Mouse (Mus musculus) hindbrain, embryonic 15.5 days (tissue): Measurements from ENCODE around the gene Krt7. TPM values are rescaled to one million over a fixed set of nuclear protein-coding genes. Genes with fewer than 3 reads are reported as not detected.

Experiments used
- ATAC-seq: fragments of 200-750 bp; cut with Nextera tagmentation; 2 replicates; pipeline ENCODE4 v1.8.0; 2017; ENCODE audit warnings: low read depth, moderate number of reproducible peaks, moderate TSS enrichment; ENCODE audit not compliant: low FRiP score
- H3K27ac ChIP-seq: fragments of 300-500 bp; sonication (generic); replicated peaks from 2 replicates; pipeline ENCODE4 v1.5.1; 2015; ENCODE audit warnings: mild to moderate bottlenecking, inconsistent platforms
- H3K27me3 ChIP-seq: fragments of 300-500 bp; sonication (generic); 2 replicates; pipeline ENCODE4 v1.6.1; 2015; ENCODE audit warnings: control low read depth, inconsistent platforms
- H3K36me3 ChIP-seq: fragments of 300-500 bp; sonication (generic); 2 replicates; pipeline ENCODE4 v1.6.1; 2015; ENCODE audit warnings: control low read depth, inconsistent platforms
- H3K4me1 ChIP-seq: fragments of 300-500 bp; sonication (generic); replicated peaks from 2 replicates; pipeline ENCODE4 v1.6.1; 2015; ENCODE audit warnings: control low read depth, inconsistent platforms
- H3K4me2 ChIP-seq: fragments of 300-500 bp; sonication (generic); 2 replicates; pipeline ENCODE4 v1.6.1; 2015; ENCODE audit warnings: moderate library complexity, mild to moderate bottlenecking, inconsistent platforms
- H3K4me3 ChIP-seq: fragments of 300-500 bp; sonication (generic); 2 replicates; pipeline ENCODE4 v1.5.1; 2015; ENCODE audit warnings: mild to moderate bottlenecking, inconsistent platforms
- H3K9ac ChIP-seq: fragments of 300-500 bp; sonication (generic); 2 replicates; pipeline ENCODE4 v1.6.1; 2015; ENCODE audit warnings: inconsistent platforms
- H3K9me3 ChIP-seq: fragments of 300-500 bp; sonication (generic); 2 replicates; pipeline ENCODE4 v1.6.1; 2016; ENCODE audit warnings: control low read depth, inconsistent platforms
- WGBS: fragments of 180-500 bp; shearing (Covaris S2); methylation state at CpG from one replicate; pipeline ENCODE4 v1.1.7; 2015; 5-methylcytosine and 5-hydroxymethylcytosine counted together
- polyA plus RNA-seq: library from polyadenylated mRNA; unstranded; fragments of >200 nt; fragmentation: Nextera tagmentation; extraction: Ambion mirVana; gene quantifications from 2 replicates; pipeline ENCODE4 v1.2.1, GENCODE M21; 2015

Krt7 gene
- polyA plus RNA-seq, 1 experiment from 2014 or later = 1.6 TPM

DNA sequence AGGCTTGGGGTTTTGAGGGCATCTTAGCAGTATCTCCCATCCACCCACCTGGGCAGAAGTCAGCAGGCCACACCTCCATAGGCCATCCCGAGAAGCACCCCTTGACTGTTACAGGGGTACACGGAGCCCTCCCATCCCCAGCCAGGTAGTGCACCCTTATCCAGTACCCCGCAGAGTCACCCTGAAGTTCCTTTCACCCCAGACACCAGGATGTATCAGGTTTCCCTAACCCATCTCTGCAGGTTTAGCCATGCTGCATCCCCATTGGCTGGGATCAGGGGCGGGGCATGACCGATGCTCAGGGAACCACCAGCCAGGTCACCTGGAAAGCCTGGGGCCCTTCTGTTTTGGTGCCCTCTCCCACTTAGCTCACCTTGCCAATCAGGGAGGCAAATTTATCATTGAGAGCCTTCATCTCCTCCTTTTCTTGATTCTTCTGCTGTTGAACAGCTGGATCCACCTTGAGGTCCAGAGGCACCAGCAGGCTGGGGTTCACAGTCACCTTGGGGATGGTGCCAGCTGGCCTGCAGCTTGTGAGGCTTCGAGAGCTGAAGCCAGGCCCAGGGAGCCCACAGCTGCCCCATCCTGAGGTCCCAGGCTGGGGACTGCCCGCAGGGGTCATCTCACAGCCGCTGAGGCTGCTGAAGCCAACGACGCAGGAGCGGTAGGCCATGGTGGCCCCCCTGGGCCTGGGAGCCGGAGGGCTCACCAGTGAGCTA is 41.3 kb upstream of the Krt7 start:
- 32% methylated on average over 12 of the region's 12 CpGs for WGBS
- Histone ChIP-seq H3K4me3 (no peak overlapping the region), H3K9me3 (no peaks in the 10 kb centered on the region), H3K4me1 (peaks cover 9% of the 10 kb centered on the region; the same call in 1 of the 2 replicates), H3K27me3 (no peaks in the 10 kb centered on the region), H3K27ac (no peak overlapping the region), H3K4me2 (no peak overlapping the region), H3K36me3 (no peaks in the 10 kb centered on the region), H3K9ac (no peak overlapping the region)
- no peak for ATAC-seq

DNA sequence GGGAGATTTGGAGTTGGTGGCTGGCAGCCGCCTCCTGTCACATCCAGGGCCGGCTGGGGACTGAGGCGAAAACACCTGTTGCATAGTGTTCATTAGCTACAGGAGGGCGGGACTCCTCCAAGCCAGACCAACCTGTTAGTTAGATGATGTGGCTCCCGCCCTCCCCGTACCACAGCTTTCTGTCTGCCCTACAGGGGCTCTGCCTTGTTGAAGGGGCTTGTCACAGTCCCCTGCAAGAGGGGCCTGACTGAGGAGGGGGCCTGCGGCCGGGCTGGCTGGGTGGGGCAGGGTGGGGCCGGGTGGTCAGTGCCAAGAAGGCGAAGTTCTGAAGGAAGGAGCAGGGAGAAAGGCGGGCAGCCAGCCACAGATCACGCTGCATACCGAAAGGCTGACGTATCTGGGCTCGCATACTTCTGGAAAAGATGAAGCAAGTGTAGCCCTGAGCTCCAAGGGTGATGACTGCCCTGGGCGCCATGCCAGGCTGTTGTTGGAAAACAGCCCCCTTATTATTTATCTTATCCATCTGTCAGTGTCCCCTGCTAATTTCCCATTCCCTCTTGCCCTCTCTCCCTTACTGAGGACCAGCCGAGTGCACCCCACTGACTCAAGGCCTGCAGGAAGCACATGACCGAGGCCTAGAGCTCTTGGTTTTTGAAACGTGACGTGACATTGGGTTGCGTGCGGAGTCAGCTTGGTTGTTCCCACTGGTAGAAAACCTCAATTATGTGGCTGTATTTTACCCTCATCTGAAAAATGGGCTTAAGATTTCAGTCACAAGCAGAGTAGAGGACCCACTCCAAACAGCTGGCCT is 40.5 kb upstream of the Krt7 start, which contains the start of gene Krt80:
Krt80 (minus strand) TSS at position 62 of the 811 bp plus-strand sequence.
- WGBS = 54% methylated on average over 22 of the region's 22 CpGs
- ATAC-seq = 0 out of 2 replicates have a peak, but pooled peaks have one; percentile 39
- H3K9me3 ChIP-seq = no peaks in the 10 kb centered on the region

DNA sequence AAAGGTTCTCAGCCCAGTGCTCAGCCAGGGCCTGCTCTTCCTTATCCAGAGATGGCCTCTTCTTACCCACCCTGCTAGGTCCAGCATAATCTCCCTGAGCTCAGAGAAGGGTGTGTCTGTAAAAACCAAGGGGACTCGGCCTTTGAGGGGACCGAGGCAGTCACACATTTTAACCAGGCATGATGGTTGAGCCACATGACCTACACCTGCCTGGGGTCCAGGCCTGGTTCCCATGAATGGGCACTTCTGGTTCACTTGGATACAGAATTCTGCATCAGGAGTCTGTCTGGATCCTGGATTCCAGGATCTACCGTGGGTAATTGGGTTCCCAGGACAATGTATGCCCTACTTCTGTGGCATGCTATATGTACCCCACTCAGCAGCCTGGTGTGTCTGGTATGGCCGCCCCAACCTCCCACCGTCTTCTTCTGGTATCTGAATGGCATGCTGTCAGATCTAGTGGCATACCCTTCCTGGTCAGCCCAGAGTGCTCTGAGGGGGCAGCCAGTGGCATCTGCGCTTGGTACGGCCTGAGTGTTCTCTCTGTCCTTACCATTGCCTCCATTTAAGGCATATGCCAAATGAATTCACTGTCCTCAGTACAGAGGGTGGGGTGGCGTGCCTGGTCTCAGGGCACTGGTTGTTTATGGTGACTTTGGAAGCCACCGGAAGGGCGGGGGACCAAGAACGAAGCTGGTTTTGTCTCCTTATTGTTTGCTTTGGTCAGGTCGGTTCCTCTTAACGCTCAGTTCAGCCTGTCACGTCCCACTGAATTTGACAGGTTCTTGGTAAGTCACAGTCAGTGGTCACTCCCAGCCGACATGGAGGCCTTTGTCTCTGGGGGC is 39.5 kb upstream of the Krt7 start:
- Histone ChIP-seq H3K9ac (no peak overlapping the region), H3K4me3 (no peak overlapping the region), H3K36me3 (no peaks in the 10 kb centered on the region), H3K27ac (no peak overlapping the region), H3K4me1 (peaks cover 9% of the 10 kb centered on the region; the same call in 1 of the 2 replicates), H3K27me3 (no peaks in the 10 kb centered on the region), H3K9me3 (no peaks in the 10 kb centered on the region), H3K4me2 (no peak overlapping the region)
- 76% methylated on average over 15 of the region's 15 CpGs for WGBS
- ATAC-seq = no peak

More for the DNA sequence above, 40.5 kb upstream of the Krt7 start, which contains the start of gene Krt80:
- peaks cover 9% of the 10 kb centered on the region; the same call in 1 of the 2 replicates for H3K4me1 ChIP-seq
- no peak within 1 kb of the TSS for H3K9ac ChIP-seq
- no peak within 1 kb of the TSS for H3K27ac ChIP-seq
- no peak within 1 kb of the TSS for H3K4me2 ChIP-seq
- no peaks in the 10 kb centered on the region for H3K36me3 ChIP-seq
- no peaks in the 10 kb centered on the region for H3K27me3 ChIP-seq
- no peak within 1 kb of the TSS for H3K4me3 ChIP-seq

DNA sequence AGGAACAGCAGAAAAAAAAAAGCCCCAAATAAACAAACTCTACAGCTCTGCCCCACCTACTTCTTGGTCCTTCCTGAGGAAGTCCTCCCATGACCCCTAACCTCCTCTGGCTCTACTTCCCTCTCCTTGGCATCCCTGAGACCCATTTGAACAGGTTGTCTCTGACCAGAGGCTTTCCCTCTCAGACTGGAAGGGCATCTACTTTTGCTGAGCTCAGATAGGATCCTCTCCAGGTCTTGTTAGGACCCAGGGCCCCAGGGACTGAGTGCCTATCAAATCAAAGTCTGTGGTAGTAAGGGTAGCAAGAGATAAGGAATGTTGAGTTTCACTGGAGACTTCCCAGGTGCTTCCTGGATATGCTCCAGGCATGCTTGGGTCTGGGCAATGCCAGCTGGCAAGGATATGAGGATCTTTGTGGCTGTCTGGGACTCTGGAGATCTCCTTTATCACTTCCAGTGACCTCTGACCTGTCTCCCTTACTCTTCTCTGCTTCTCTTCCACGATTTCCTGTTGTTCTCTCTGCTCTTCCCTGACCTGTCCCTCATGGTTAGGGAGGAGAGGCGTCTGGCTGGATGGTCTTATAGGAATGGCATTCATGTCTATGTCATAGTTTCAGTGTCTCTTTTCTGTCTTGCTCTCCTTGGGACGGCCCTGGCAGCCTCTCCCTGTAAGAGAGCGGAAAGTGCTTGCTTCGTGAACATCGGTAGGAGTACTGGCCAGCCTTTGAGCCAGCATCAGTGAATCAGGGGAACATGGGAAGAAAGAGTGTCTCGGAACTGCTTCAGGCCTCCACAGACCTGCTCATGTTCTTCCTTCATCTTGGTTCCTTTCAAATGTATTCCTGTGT is 38.5 kb upstream of the Krt7 start:
- no peaks in the 10 kb centered on the region for H3K36me3 ChIP-seq
- no peak for ATAC-seq
- H3K9me3 ChIP-seq = no peaks in the 10 kb centered on the region
- H3K27ac ChIP-seq = no peak overlapping the region
- no peak overlapping the region for H3K4me3 ChIP-seq
- H3K27me3 ChIP-seq = no peaks in the 10 kb centered on the region
- 75% methylated on average over 7 of the region's 7 CpGs for WGBS
- no peak overlapping the region for H3K9ac ChIP-seq
- H3K4me1 ChIP-seq = peaks cover 9% of the 10 kb centered on the region; the same call in 1 of the 2 replicates
- H3K4me2 ChIP-seq = no peak overlapping the region

DNA sequence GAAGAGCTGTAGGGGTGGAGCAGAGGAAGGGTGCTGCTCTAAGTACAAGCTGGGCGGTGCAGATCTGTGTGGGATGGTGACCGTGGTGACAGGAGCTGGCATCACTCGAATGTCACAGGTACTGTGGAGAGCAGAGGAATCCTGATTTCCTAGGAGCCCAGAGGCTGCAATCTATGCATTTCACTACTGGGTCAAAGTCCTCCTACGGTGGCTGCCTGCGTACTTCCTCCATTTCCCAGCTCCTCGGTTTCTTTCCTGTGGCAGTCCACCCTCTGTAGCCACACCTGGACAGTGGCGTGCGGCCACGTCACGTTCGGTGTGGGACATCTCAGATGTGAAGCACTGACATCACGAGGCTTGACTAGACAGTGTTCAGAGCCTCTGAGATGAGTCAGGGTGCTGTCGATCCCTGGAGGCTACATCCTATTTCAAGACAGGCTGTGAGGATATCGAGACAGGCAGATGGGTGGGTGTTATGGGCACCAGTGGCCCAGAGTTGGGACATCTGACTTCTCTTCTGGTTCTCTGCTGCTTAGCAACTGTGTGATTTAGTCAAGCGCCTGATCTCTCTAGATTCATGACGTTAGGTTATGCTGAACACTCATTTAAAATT is 37.5 kb upstream of the Krt7 start:
- Histone ChIP-seq H3K27ac (no peak overlapping the region), H3K4me1 (peaks cover 9% of the 10 kb centered on the region; the same call in 1 of the 2 replicates), H3K27me3 (no peaks in the 10 kb centered on the region), H3K9me3 (no peaks in the 10 kb centered on the region), H3K4me2 (no peak overlapping the region), H3K4me3 (no peak overlapping the region), H3K9ac (no peak overlapping the region), H3K36me3 (no peaks in the 10 kb centered on the region)
- no peak for ATAC-seq
- WGBS = 90% methylated on average over 16 of the region's 16 CpGs

DNA sequence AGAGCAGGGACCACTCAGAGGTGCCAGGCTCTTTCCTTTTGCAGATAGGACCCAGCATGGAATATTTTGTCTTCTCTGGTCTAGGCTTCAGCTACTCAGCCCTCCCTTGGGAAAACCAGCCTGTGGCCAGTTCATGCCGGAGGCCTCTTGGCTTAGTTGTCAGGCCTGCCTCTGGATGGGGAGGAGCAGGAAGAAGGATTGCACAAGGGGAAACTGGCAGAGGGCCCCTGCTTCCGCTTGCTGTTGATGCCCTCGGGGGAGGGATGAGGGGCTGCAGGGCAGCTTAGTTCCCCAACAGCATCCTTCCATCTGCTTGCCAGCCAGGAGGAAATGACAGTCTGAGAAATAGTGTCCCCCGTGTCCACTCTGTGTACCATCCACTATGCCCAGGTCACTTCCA is 36.0 kb upstream of the Krt7 start:
- Histone ChIP-seq H3K4me1 (peaks cover 9% of the 10 kb centered on the region; the same call in 1 of the 2 replicates), H3K27ac (no peak overlapping the region), H3K4me2 (no peak overlapping the region), H3K9ac (no peak overlapping the region), H3K9me3 (no peaks in the 10 kb centered on the region), H3K4me3 (no peak overlapping the region), H3K36me3 (no peaks in the 10 kb centered on the region), H3K27me3 (no peaks in the 10 kb centered on the region)
- WGBS = 61% methylated on average over 4 of the region's 4 CpGs
- no peak for ATAC-seq

DNA sequence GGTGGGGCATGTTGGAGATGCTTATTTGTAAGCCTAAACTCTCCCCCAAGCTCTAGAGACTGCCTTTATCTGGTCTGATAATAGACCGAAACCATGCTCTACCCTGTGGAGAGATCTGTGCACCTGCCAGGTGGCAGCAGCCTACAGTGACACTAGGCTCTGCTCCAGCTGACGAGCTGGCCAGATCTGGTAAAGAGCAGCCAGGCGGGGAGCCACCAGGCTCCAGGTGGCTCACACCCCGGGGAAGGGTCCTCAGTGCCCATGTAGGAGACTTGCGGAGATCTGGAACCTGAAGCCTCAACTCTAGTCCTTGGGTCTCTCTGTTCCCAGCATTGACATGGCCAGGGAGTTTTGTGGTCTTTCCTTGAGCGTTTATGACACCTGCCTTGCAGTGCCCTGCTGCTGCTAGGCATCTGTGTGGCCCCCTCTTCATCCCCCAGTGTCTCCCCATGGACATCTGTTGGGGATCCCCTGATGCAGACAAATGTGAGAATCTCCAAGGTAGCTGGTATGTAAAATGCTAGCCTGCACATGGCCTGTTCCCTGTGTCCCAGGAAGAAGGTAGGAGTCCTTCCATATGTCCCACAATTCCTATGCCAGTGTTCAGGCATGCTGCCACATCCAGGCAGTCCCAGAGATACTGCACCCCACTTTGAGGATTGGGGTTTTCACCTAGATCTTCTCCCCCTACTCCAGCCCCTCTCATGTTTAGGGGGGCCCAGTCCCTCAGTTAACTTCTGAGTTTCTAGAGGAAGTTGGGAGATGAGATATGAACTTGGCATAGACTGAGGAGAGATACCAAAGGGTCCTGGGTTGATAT is 34.7 kb upstream of the Krt7 start:
- Histone ChIP-seq H3K4me3 (no peak overlapping the region), H3K27ac (no peak overlapping the region), H3K4me2 (no peak overlapping the region), H3K4me1 (0 out of 2 replicates have a peak, but pooled peaks cover 3% of the 10 kb centered on the region), H3K36me3 (no peaks in the 10 kb centered on the region), H3K9me3 (no peaks in the 10 kb centered on the region), H3K9ac (no peak overlapping the region), H3K27me3 (no peaks in the 10 kb centered on the region)
- ATAC-seq = no peak
- 67% methylated on average over 6 of the region's 6 CpGs for WGBS

DNA sequence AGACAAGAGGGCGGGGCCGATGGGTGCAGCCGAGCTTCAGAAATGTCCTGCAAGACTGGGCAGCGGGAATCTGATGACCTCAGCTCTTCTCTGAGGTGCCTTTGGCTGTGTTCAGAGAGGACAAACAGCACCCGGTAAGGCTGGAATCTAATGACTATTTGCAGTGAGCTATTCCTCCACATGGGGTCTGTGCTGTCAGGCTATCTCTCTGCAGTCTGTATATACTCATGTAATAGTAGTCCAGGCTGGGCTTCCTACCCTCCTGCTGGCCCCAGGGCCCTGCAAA is 34.1 kb upstream of the Krt7 start:
- 0 out of 2 replicates have a peak, but pooled peaks cover 3% of the 10 kb centered on the region for H3K4me1 ChIP-seq
- 72% methylated on average over 5 of the region's 5 CpGs for WGBS

DNA sequence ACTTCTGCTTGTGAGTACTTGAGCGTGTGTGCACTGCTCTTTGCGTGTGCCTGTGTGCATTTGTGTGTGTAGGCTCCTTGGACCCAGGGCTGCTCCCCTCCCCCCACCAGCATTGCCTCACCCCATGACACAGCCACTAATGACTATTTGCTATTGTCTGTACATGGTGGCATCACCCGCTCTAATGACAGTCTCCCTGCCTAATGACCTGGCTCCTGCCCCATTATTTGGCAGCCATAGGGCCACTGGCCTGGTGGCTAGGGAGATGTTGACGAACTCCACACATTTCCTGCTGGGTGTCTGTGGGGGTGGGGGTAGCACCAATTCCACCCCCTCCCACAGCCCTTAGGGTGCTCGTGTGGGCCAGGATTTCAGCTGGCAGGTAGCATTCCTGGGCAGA is 32.2 kb upstream of the Krt7 start:
- 64% methylated on average over 5 of the region's 5 CpGs for WGBS
- Histone ChIP-seq H3K36me3 (no peaks in the 10 kb centered on the region), H3K4me2 (no peak overlapping the region), H3K27ac (no peak overlapping the region), H3K27me3 (no peaks in the 10 kb centered on the region), H3K9ac (no peak overlapping the region), H3K4me1 (0 out of 2 replicates have a peak, but pooled peaks cover 3% of the 10 kb centered on the region), H3K4me3 (no peak overlapping the region), H3K9me3 (no peaks in the 10 kb centered on the region)
- no peak for ATAC-seq

More for the DNA sequence above, 34.1 kb upstream of the Krt7 start:
- H3K9me3 ChIP-seq = no peaks in the 10 kb centered on the region
- H3K4me3 ChIP-seq = no peak overlapping the region
- no peak overlapping the region for H3K4me2 ChIP-seq
- ATAC-seq = no peak
- no peak overlapping the region for H3K9ac ChIP-seq
- H3K27me3 ChIP-seq = no peaks in the 10 kb centered on the region
- H3K27ac ChIP-seq = no peak overlapping the region
- H3K36me3 ChIP-seq = no peaks in the 10 kb centered on the region

DNA sequence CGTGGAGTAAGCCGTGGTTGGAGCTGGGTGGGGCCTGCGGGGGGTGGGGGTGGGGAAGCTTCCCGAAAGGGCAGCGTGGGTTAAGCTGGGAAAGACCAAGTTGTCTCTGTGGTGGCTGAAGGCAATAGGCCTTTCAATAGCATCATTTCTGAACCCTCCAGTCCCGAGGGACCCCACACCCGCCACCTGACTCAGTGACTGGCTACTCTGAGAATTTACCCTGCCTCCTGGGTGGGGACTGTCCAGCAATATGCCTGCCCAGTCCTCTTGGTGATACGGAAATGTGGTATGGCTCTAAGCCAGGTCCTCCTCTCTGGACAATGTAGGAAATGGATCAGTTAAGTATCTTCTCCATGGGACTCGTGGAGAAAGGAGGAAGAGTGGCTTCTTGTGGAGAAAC is 29.1 kb upstream of the Krt7 start:
- no peak overlapping the region for H3K4me2 ChIP-seq
- H3K9me3 ChIP-seq = no peaks in the 10 kb centered on the region
- H3K36me3 ChIP-seq = no peaks in the 10 kb centered on the region
- H3K4me1 ChIP-seq = 0 out of 2 replicates have a peak, but pooled peaks cover 3% of the 10 kb centered on the region
- WGBS = 71% methylated on average over 9 of the region's 9 CpGs
- H3K27ac ChIP-seq = no peak overlapping the region
- H3K27me3 ChIP-seq = no peaks in the 10 kb centered on the region
- no peak overlapping the region for H3K4me3 ChIP-seq
- no peak overlapping the region for H3K9ac ChIP-seq
- no peak for ATAC-seq
